Mouse (Mus musculus): Measurements from ENCODE around the gene Mcu. TPM values are rescaled to one million over a fixed set of nuclear protein-coding genes. Genes with fewer than 3 reads are reported as not detected.
A peak's percentile ranks its signal among the peaks of the same experiment; 100 is the strongest.

The Mcu gene
- total RNA-seq, 1 experiment, result 12.3 TPM

DNA sequence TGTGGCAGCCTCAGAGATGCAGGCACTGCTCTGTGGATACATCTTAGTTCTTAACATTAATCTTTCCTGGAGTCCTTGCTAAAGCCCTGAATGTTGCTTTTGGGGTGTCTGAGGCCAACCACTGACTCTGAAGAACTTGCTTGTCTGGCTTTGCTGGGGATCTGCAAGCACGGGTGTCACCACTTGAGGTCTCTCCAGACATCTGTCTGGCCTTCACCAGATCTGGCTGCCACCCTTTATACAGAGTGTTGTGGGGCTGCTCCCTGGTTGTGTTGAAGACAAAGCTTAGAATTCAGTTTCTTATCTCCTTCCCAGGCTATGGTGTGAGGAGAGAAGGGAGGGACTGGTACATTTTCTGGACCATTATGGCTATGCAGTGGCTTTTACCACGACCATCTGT, 122.4 kb downstream of the Mcu start:
- no peak for DNase-seq (ENCODE audit: low read depth, low spot score)
- no peak for TF ChIP-seq CHD2 (IDR thresholded peaks at IDR 0.05; ENCODE audit: low read depth, low read length)
- no peak for TF ChIP-seq HCFC1 (IDR thresholded peaks at IDR 0.05; ENCODE audit: borderline replicate concordance, insufficient read depth, low read length)
- no peak for TF ChIP-seq ZC3H11A (IDR thresholded peaks at IDR 0.05; ENCODE audit: borderline replicate concordance, low read depth, low read length)
- no peak for TF ChIP-seq MAFK (IDR thresholded peaks at IDR 0.05; ENCODE audit: insufficient read depth, low read depth, low read length)
- no peak for TF ChIP-seq ZNF384 (IDR thresholded peaks at IDR 0.05; ENCODE audit: low read depth, low read length)
- Histone ChIP-seq H3K9ac (ENCODE audit: insufficient read depth, low read depth, low read length, poor library complexity, severe bottlenecking) (no peak overlapping the region), H3K9me3 (ENCODE audit: control insufficient read depth, insufficient read depth, low read depth, low read length) (0 out of 2 replicates have a peak, but pooled peaks cover 2% of the 10 kb centered on the region), H3K4me1 (ENCODE audit: control insufficient read depth in 2 of 2, insufficient read depth in 2 of 2, low read length in 2 of 2, poor library complexity in 1 of 2) (no peaks in the 10 kb centered on the region), H3K36me3 (ENCODE audit: control insufficient read depth, insufficient read depth, low read length, poor library complexity, severe bottlenecking) (no peaks in the 10 kb centered on the region), H3K27ac (ENCODE audit: insufficient read depth, low read depth, low read length, poor library complexity, severe bottlenecking) (no peak overlapping the region), H3K4me3 (ENCODE audit: insufficient read depth in 1 of 2, low read depth in 1 of 2, low read length in 2 of 2, poor library complexity in 1 of 2, severe bottlenecking in 1 of 2) (no peak overlapping the region)
- in situ Hi-C loops (cut with MboI; ENCODE audit: low sequenced_read_pairs in 2 of 2, unreplicated experiment in 2 of 2), result no loop called here

DNA sequence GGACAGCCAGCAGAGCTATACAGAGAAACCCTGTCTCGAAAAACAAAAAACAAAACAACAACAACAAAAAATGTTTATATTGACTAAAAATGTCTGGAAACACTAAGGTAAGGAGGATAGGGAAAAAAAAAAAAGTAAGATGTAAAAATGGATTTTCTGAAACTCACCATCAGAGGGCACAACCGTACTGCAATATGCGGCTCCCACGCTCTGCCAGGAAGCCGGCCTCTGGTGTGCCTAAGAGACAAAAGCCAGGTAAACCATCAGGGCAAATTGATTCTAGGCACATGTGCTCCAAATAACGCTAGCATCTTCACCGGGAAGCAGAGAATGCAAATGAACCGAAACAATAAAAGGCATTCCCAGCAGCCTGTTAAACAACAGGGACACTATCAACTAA, 125.6 kb downstream of the Mcu start:
- Histone ChIP-seq H3K9me3 (ENCODE audit: control insufficient read depth, insufficient read depth, low read depth, low read length) (0 out of 2 replicates have a peak, but pooled peaks cover 2% of the 10 kb centered on the region), H3K9ac (ENCODE audit: insufficient read depth, low read depth, low read length, poor library complexity, severe bottlenecking) (no peak overlapping the region), H3K27ac (ENCODE audit: insufficient read depth, low read depth, low read length, poor library complexity, severe bottlenecking) (no peak overlapping the region), H3K4me1 (ENCODE audit: control insufficient read depth in 2 of 2, insufficient read depth in 2 of 2, low read length in 2 of 2, poor library complexity in 1 of 2) (no peaks in the 10 kb centered on the region), H3K4me3 (ENCODE audit: insufficient read depth in 1 of 2, low read depth in 1 of 2, low read length in 2 of 2, poor library complexity in 1 of 2, severe bottlenecking in 1 of 2) (no peak overlapping the region), H3K36me3 (ENCODE audit: control insufficient read depth, insufficient read depth, low read length, poor library complexity, severe bottlenecking) (no peaks in the 10 kb centered on the region)
- TF ChIP-seq ZNF384 (IDR thresholded peaks at IDR 0.05; ENCODE audit: low read depth, low read length) (peak; percentile 77), HCFC1 (IDR thresholded peaks at IDR 0.05; ENCODE audit: borderline replicate concordance, insufficient read depth, low read length) (no peak), ZC3H11A (IDR thresholded peaks at IDR 0.05; ENCODE audit: borderline replicate concordance, low read depth, low read length) (no peak)
- in situ Hi-C loops (cut with MboI; ENCODE audit: low sequenced_read_pairs in 2 of 2, unreplicated experiment in 2 of 2), result no loop called here
- DNase-seq (ENCODE audit: low read depth, low spot score), result no peak

DNA sequence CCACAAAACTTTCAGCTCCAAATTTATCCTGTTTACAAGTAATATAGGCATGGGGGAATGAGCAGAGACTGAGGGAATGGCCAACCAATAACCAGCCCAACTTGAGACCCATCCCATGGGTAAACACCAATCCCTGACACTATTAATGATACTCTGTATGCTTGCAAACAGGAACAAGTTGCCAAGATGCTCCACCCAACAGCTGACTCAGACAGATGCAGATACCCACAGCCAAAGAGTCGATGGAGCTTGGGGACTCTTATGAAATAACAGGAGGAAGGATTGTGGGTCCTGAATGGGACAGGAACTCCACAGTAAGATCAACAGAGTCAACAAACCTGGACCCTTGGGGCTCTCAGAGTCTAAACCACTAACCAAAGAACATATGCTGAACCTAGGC, 127.1 kb downstream of the Mcu start:
- no peak overlapping the region for H3K4me3 ChIP-seq (ENCODE audit: insufficient read depth in 1 of 2, low read depth in 1 of 2, low read length in 2 of 2, poor library complexity in 1 of 2, severe bottlenecking in 1 of 2)
- no peak for DNase-seq (ENCODE audit: low read depth, low spot score)
- in situ Hi-C loops (cut with MboI; ENCODE audit: low sequenced_read_pairs in 2 of 2, unreplicated experiment in 2 of 2), result no loop called here
- H3K27ac ChIP-seq (ENCODE audit: insufficient read depth, low read depth, low read length, poor library complexity, severe bottlenecking), result no peak overlapping the region
- no peaks in the 10 kb centered on the region for H3K4me1 ChIP-seq (ENCODE audit: control insufficient read depth in 2 of 2, insufficient read depth in 2 of 2, low read length in 2 of 2, poor library complexity in 1 of 2)
- no peak for TF ChIP-seq HCFC1 (IDR thresholded peaks at IDR 0.05; ENCODE audit: borderline replicate concordance, insufficient read depth, low read length)
- no peak for TF ChIP-seq CHD2 (IDR thresholded peaks at IDR 0.05; ENCODE audit: low read depth, low read length)
- no peak for TF ChIP-seq ZNF384 (IDR thresholded peaks at IDR 0.05; ENCODE audit: low read depth, low read length)
- TF ChIP-seq ZC3H11A (IDR thresholded peaks at IDR 0.05; ENCODE audit: borderline replicate concordance, low read depth, low read length), result no peak
- TF ChIP-seq MAFK (IDR thresholded peaks at IDR 0.05; ENCODE audit: insufficient read depth, low read depth, low read length), result no peak
- H3K36me3 ChIP-seq (ENCODE audit: control insufficient read depth, insufficient read depth, low read length, poor library complexity, severe bottlenecking), result no peaks in the 10 kb centered on the region
- H3K9ac ChIP-seq (ENCODE audit: insufficient read depth, low read depth, low read length, poor library complexity, severe bottlenecking), result no peak overlapping the region
- 0 out of 2 replicates have a peak, but pooled peaks cover 2% of the 10 kb centered on the region for H3K9me3 ChIP-seq (ENCODE audit: control insufficient read depth, insufficient read depth, low read depth, low read length)

DNA sequence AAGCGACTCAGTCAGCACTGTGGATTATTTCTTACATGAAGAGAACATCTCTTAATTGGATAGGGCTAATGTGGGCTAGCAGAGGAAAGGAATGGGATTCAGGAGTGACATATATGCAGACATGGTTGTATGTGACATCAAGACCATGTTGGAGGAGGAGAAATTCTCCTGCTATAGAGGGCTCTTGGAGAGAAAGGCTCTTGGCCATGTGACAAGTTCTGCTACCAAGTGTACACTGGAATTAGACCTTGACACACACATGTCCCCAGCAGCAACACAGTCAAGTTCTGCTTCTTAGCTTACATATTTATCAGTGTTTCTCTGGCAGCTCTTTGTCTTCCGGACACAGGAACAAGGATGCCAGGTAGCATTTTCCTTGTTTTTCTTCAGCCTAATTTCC, 129.1 kb downstream of the Mcu start:
- Histone ChIP-seq H3K4me1 (ENCODE audit: control insufficient read depth in 2 of 2, insufficient read depth in 2 of 2, low read length in 2 of 2, poor library complexity in 1 of 2) (no peaks in the 10 kb centered on the region), H3K9ac (ENCODE audit: insufficient read depth, low read depth, low read length, poor library complexity, severe bottlenecking) (no peak overlapping the region), H3K9me3 (ENCODE audit: control insufficient read depth, insufficient read depth, low read depth, low read length) (0 out of 2 replicates have a peak, but pooled peaks cover 2% of the 10 kb centered on the region), H3K36me3 (ENCODE audit: control insufficient read depth, insufficient read depth, low read length, poor library complexity, severe bottlenecking) (no peaks in the 10 kb centered on the region), H3K27ac (ENCODE audit: insufficient read depth, low read depth, low read length, poor library complexity, severe bottlenecking) (no peak overlapping the region), H3K4me3 (ENCODE audit: insufficient read depth in 1 of 2, low read depth in 1 of 2, low read length in 2 of 2, poor library complexity in 1 of 2, severe bottlenecking in 1 of 2) (no peak overlapping the region)
- no peak for DNase-seq (ENCODE audit: low read depth, low spot score)
- TF ChIP-seq ZC3H11A (IDR thresholded peaks at IDR 0.05; ENCODE audit: borderline replicate concordance, low read depth, low read length), result no peak
- no peak for TF ChIP-seq MAFK (IDR thresholded peaks at IDR 0.05; ENCODE audit: insufficient read depth, low read depth, low read length)
- TF ChIP-seq CHD2 (IDR thresholded peaks at IDR 0.05; ENCODE audit: low read depth, low read length), result no peak
- no peak for TF ChIP-seq ZNF384 (IDR thresholded peaks at IDR 0.05; ENCODE audit: low read depth, low read length)
- in situ Hi-C loops (cut with MboI; ENCODE audit: low sequenced_read_pairs in 2 of 2, unreplicated experiment in 2 of 2), result no loop called here

DNA sequence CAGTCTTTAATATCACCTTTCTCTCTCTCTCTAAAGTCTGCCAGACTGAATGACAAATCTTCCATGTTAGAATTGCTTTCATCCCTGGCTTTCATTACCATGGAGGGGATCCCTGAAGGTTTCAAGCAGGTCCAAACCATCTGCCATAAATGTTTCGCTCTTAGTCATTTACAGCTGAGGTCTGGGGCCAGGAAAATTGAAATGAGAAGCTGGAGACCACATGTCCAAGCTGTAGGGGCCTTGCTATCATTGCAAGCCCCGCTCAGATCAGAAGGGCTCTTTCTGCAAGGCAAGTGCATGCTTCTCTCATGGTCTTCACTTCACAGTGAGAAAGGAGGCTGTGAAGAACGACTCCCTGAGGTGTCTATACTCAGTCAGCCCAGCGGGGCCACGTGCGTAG, 132.2 kb downstream of the Mcu start:
- Histone ChIP-seq H3K27ac (ENCODE audit: insufficient read depth, low read depth, low read length, poor library complexity, severe bottlenecking) (no peak overlapping the region), H3K4me1 (ENCODE audit: control insufficient read depth in 2 of 2, insufficient read depth in 2 of 2, low read length in 2 of 2, poor library complexity in 1 of 2) (no peaks in the 10 kb centered on the region), H3K9me3 (ENCODE audit: control insufficient read depth, insufficient read depth, low read depth, low read length) (no peaks in the 10 kb centered on the region), H3K9ac (ENCODE audit: insufficient read depth, low read depth, low read length, poor library complexity, severe bottlenecking) (no peak overlapping the region), H3K4me3 (ENCODE audit: insufficient read depth in 1 of 2, low read depth in 1 of 2, low read length in 2 of 2, poor library complexity in 1 of 2, severe bottlenecking in 1 of 2) (no peak overlapping the region), H3K36me3 (ENCODE audit: control insufficient read depth, insufficient read depth, low read length, poor library complexity, severe bottlenecking) (no peaks in the 10 kb centered on the region)
- DNase-seq (ENCODE audit: low read depth, low spot score), result no peak
- in situ Hi-C loops (cut with MboI; ENCODE audit: low sequenced_read_pairs in 2 of 2, unreplicated experiment in 2 of 2), result no loop called here
- TF ChIP-seq MAFK (IDR thresholded peaks at IDR 0.05; ENCODE audit: insufficient read depth, low read depth, low read length) (no peak), ZC3H11A (IDR thresholded peaks at IDR 0.05; ENCODE audit: borderline replicate concordance, low read depth, low read length) (no peak), HCFC1 (IDR thresholded peaks at IDR 0.05; ENCODE audit: borderline replicate concordance, insufficient read depth, low read length) (no peak), CHD2 (IDR thresholded peaks at IDR 0.05; ENCODE audit: low read depth, low read length) (no peak), ZNF384 (IDR thresholded peaks at IDR 0.05; ENCODE audit: low read depth, low read length) (no peak)

All from ES-E14 (cell line).